Mouse (Mus musculus): ENCODE results near the gene Mypn.

GRCm38 (mm10) chr10:63237206-63237605 lies 33.5 kb upstream of the Mypn start:
- TF ChIP-seq CTCF (IDR thresholded peaks at IDR 0.05; ENCODE audit: low read depth) (no peak), EP300 (IDR thresholded peaks at IDR 0.05; ENCODE audit: low read depth) (no peak)

All from liver, embryonic 14.5 days (tissue).